Mouse (Mus musculus): ENCODE results near the gene Pkhd1.
A peak's percentile ranks its signal among the peaks of the same experiment; 100 is the strongest.

DNA sequence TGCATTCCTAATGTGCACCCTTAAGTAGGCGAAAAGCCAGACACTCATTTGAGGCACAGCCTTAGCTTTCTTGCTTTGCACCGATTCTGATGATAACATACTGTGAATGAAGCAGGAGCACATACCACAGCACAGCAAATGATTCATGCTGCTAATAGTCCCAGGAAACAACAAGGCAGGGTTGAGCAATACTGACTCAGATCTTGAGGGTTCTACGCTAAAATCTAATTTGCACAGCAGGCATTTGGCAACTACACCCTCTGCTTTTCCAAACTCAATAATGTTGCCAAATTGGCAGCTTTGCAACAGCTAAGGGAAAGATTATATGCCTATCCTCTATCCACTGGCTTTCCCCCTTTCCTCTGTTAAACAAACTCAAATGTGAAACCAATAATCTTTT lies 548.1 kb downstream of the Pkhd1 start:
- TF ChIP-seq POLR2A (IDR thresholded peaks at IDR 0.05; ENCODE audit: insufficient read length, low read depth), result no peak
- peak; percentile 90; the same call in 1 of the 2 replicates for TF ChIP-seq CEBPB (IDR thresholded peaks at IDR 0.05; ENCODE audit: insufficient read depth, poor library complexity, severe bottlenecking)
- TF ChIP-seq USF1 (IDR thresholded peaks at IDR 0.05; ENCODE audit: low read depth), result no peak
- TF ChIP-seq MAX (IDR thresholded peaks at IDR 0.05; ENCODE audit: low read depth), result no peak
- TF ChIP-seq MYOG (IDR thresholded peaks at IDR 0.05; ENCODE audit: control insufficient read depth in 1 of 3, insufficient read depth in 1 of 3, insufficient read length in 2 of 3, low read depth in 2 of 3), result no peak
- TF ChIP-seq E2F4 (IDR thresholded peaks at IDR 0.05; ENCODE audit: insufficient read depth), result no peak
